Mouse (Mus musculus) liver (tissue): ENCODE results near the gene Ccdc43.
"Not testable (repeated sequence)": the region's sequence is repeated elsewhere in the genome, so short reads cannot be mapped to it uniquely, and the experiment has no call there.

Source experiments
- DNase-seq: peaks from one replicate; pipeline ENCODE4 v3.0.0-alpha.2; 2020; ENCODE audit warnings: mixed read lengths

Gene Ccdc43

DNA sequence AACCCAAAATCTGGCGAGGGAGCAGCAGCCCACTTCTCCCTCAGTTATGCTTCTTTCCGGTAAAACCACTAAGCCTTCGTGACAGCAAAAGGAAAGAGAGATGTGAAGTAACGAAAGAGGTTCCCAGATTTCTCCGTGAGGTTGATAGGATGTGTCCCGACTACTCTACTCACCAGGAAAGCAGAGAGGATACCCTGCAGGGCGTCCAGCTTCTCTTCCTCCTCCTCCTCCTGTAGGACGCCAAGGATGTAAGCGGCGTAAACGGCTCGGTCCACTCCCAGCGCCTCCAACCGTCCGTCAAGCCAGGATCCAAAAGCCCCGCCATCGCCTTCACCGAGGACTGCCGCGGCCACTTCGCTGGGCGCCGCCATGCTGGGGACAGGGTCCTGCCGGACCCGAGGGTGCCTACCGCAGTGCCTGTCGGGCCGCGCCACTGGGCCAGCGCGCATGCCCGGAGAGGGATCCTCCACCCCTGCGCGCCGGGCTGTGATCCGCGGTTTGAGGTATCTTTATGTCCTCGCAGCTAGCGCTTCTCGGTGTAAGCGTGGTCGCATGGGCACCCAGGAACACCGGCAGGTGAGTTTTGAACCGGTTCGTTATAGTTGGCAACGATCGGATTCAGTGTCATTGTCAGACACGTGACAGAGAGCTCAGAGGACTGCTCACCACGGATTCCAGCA is at the start of gene Ccdc43:
TSS of gene Ccdc43 (minus strand) at position 445 of the 680 bp plus-strand sequence.
- peak; percentile 89 for DNase-seq

DNA sequence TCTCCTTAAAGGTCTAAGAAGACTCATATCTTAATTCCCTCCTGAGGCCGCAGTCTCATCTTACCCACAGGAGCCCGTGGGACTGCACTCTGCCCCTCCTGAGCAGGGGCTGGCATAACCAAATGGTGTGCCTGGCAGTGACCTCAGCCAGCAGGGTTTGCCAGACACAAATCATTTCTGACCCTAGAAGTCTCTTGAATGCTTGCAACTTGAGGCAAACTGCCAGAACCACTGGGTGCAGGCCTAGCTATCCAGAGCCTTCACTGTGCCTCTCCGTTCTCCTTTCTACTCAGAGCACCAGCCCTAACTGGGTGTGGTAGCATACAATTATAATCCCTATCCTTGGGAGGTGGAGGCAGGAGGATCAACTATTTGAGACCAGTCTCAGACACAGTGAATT is 47.2 kb upstream of the Ccdc43 start:
- no peak for DNase-seq

DNA sequence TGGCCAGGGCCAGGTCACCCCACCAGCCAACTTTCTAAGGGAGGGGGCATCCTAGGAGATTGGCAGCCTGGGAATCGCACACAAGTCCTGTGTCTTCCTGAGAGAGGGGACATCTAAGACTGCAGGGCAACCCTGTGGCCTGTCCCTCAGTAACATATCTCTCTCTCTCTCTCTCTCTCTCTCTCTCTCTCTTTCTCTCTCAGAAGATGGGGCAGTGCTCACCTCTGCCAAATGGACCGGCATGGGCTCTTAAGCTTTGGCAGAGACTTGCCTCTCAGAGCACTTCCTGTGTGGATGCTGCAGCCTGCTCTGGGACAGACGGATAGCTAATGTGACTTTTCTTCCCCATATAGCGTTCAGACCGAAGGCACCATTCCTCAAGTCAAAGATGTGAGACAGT is 45.3 kb upstream of the Ccdc43 start:
- no peak for DNase-seq

DNA sequence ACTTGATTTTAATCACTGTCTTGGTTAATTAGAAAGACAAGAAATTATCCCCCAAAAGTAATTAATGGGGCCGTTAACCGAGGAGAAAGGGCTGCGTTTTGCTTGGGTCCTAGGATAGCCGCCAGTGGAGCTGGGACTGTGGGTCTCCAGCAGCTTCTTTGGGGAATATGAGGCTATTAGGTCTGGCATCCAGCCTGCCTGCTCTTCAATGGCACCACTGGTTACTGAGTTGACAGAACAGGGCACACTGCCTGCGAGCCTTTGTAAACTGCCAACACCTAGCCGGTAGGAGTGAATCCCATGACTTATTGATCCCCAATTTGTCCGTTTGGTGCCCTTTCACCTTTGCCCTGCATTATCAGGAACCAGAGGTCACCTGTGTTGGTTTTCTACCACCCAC is 44.5 kb upstream of the Ccdc43 start:
- no peak for DNase-seq

DNA sequence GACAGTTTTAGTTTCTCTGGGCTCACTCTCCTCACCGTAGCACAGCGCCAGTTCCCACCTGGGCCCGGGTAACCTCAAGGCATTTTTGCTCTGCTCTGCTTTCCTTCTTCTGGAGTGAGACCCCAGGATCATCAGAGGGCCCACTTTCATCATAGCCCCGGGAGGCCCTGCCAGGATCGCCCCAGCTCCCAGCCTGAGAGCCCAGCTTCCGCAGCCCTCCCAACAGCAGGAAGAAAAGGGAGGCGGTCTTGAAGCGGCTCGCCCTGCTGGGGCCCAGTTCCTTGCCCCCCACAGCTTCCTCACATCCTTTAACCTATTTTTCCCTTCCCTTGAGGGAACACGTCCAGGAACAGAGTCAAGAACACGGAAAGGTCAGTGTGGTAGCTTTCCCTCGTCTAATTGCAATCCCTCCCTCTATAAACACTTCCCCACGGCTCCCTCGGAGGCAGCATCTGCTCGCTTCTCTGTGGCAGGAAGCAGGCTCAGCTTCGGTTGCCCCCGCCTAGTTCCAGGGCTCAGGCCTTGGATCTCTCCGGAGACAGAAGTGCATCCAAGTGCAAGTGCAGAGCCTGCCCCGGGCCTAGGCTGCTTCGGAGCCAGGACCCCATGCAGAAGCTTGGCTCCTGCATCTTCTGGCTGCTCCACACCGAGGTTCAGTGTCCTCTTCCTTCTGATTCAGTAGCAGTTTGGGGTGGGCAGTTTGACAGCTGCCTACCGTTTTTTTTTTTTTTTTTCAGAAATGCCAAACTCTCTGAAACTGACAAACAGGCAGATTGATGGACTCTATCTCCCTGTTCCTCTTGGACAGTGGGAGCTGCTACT is 43.8 kb upstream of the Ccdc43 start:
- DNase-seq, result peak; percentile 18

DNA sequence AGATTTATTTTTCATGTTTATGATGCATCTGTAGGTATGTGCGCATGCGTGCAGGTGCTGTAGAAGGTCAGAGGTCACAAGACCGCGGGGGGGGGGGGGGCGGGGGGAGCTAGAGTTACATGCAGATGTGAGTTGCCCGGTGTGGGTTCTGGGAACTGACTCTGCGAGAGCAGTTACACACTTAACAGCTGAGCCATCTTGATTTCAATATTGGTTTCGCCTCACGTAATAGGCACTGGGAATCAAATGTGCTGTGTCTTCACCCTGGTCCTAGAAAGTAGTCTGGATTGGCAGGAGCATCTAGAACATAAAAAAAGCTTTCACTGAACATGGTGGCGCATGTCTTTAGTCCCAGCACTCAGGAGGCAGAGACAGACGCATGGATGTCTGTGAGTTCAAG is 43.1 kb upstream of the Ccdc43 start:
- no peak for DNase-seq

DNA sequence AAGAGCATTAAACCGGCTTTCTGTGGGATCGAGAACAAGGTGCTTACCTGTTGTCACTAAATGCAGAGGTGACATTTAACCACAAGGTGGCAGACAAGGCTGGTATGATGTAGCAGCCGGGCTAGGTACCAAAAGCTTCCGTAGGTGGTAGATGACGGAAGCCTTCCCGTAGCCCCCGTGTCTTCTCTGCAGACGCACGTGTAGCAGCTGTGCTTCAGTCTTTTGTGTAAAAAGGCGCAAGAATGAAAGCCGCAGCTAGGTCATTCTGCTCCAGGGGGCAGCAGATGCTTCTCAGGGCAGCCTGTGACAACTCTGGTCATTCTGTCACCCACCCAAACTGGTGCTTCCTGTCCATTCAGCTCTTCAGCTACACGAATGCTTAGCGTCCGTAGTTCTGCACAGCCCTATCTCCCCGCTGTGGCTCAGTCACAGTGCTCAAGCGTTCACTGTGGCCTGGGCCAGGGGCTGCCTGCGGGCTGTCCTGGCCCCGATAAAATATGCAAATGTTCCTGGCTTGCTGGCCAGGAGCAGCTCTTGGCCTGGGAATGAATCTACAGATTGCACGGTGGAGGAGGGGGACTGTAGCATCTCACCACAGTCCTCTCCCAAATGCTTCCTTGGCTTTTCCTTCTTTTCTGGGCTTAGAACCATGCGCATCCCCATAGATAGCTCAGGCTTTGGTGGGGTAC is 41.8 kb upstream of the Ccdc43 start:
- DNase-seq, result peak; percentile 41

DNA sequence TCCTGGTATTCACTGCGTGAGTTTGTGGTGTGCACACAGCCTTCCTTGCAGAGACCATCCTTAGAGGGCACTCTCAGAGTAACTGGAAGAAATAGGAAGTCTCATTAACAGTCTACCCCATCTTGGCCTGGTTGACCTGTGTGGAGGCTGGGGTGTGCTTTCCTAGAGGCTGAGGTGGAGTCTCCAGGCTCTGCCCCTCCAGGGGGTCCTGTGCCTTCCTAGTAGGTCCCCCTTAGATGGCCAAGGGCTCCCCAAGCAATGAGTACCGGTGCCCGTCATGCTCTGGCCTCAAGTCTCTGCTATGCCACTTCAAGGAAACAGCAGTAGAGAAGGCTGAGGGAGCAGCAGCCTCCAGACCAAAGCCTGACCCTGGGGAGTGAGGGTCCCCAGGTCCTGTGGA is 40.5 kb upstream of the Ccdc43 start:
- DNase-seq, result no peak

DNA sequence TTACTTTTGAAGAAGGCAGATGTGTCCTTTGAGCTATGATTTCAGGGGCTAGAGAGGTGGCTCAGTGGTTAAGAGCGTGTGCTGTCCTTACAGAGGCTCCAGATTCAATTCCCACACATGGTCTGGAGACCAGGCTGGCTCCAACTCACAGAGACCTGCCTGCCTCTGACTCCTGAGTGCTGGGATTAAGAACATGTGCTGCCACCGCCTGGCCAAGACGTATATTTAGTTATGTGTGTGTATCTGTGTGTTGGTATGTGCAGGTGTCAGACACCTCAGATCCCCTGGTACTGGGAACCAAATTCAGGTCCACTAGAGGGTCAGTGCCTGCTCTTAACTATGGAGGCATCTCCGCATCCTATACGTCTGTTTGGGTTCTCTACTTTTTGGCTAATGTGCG is 37.4 kb upstream of the Ccdc43 start:
- DNase-seq, result no peak

DNA sequence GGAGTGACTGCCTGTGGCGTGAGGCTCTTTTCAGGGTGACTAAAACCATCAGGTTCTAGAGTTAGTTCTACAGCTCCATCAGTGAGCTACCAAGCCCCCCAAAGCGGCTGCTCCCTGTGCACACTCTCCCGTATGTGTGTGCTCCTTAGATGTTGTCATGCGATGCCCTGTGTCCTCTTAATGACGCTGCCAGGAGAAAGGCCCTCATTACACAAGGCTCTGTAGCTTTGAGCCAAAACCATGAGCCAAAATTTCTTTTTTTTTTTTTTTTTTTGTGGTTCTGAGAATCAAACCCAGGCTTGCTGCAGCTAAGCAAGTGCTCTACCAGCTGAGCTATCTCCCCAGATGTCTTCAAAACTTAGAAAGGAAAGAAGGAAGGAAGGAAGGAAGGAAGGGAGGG is 35.6 kb upstream of the Ccdc43 start:
- DNase-seq, result no peak

DNA sequence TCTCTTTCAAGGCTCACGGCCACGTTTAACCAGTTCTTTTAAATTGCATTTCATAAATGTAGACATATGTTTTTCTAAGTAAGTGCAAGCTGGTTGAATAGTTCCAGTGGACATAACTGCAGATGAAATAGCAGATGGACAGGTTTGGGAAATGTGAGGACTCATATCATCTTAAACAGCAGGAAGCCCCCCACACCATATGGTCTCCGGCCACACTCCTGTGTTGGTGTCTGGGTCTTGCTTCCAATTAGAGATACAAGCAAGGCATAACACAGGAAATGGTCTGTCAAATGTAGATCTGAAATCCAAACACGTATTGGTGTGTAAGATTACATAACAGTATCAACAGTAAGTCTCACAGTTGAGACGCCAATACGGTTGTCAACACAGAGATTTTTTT is 33.8 kb upstream of the Ccdc43 start:
- DNase-seq, result no peak

DNA sequence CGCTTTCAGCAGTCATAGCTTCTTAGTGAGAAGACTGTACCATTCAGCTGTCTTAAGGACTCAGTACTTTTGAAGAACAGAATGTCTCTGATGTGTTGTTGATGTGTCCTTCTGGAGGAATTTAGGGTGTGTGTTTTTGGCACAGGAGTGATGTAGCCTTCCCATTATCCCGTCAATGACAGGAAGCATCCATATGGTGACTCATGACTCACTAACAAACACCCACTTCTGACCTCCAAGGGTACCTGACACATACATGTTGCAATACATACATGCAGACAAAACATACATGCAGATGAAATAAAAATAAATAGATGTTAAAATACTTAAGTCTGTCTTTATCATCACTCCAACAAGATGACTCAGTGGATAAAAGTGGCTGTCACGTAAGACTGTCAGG is 32.3 kb upstream of the Ccdc43 start:
- no peak for DNase-seq

DNA sequence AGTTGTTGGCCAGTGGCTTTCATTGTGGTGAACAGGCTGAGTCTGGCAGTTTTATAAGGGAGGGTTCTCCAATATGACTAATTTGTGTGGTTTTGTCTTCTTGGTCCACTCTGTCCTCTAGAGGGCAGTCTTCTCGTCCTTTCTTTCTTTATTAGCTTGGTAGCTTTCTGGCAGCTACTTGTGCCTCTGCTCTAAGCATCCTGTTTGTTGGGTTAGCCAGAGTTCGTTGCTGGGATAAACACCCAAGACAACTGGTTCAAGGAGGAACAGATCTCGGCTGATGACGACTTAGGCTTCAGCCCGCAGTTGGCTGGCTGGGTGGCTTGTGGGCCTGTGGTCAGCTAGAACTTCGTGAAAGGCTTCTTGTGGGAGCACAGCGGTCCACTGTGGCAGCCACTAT is 31.0 kb upstream of the Ccdc43 start:
- no peak for DNase-seq

DNA sequence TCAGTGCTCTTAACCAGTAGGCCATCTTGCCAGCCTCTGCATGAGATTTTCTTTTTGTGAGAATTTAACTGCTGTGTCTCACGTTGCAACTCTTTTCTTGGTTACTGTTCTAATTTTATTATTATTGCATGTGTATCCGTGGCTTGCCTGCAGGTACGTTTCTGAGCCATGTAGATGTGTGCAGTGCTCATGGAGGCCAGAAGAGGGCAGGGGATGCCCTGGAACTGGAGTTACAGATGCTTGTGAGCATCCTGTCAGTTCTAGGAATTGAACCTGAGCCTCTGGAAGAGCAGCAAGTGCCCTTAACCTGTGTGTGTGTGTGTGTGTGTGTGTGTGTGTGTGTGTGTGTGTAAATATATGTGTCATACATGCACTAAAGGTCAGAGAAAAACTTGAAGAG is 28.0 kb upstream of the Ccdc43 start:
- no peak for DNase-seq

DNA sequence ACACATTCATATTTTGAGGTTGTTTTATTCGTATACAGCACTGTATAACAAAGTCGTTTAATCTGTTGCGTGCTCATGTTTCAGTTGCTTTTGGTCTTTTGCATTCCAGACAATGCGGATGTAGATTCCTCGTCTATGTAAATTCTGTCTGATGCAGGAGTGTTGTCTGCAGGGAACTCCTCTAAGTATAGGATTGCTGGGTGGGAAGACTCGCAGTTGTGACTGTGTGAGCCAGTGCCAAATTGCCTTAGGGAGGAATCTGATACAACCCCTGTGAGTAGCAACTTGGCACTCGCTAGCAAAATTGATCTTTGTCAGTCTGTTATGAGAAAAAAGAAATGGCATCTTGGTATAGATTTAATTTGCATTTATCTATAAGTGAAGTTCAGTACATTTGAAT is 18.6 kb upstream of the Ccdc43 start:
- no peak for DNase-seq

DNA sequence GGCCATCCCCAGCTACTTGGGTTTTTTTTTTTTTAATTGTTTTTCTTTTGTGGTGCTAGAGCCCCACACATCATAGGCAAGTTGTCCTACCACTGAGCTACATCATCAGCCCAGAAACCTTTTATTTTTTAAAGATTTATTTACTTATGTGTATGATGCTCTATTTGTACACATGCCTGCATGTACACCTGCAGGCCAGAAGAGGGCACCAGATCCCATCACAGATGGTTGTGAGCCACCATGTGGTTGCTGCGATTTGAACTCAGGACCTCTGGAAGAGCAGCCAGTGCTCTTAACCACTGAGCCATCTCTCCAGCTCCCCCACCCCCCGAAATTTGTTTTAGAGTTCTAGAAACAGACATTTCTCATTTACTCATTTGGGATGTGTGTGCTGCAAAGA is 17.0 kb upstream of the Ccdc43 start:
- DNase-seq, result not testable (repeated sequence)

DNA sequence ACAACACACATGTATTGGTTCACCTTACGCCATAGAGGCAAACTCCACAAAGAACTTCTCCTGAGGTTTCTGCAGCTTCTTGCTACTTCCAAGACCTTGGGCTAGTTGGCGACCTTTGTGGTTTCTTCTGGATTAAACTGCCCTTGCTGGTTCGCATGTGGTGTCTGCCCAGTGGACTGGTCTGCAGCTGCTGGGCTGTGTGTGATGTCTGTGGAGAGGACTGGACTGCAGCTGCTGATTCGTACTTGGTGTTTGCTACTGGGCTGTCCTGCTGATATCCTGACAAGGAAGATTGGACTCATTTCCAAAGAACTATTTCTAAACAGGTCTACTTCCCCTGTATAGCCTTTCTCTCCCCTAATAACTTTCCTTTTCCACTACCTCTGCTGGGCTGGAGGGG is 14.8 kb upstream of the Ccdc43 start:
- DNase-seq, result no peak

DNA sequence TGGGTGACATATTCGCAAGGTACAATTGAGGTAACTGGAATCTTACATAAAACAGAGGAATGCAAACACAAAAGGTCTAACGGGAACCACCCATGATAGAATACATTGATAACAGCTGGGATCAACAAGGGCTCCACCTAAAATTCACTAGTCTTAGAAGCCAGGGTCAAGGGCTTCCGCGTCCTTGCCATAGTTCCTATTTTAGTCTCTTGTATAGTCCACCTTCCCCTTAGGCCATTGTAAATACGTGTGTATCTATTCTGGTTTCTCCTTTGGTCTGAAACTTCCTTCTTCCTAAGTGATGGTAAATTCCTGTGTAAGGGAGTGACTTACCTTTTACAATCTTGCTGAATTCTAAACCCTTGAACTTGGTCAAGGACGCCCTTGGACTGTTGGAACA is 4.6 kb upstream of the Ccdc43 start:
- DNase-seq, result not testable (repeated sequence)

DNA sequence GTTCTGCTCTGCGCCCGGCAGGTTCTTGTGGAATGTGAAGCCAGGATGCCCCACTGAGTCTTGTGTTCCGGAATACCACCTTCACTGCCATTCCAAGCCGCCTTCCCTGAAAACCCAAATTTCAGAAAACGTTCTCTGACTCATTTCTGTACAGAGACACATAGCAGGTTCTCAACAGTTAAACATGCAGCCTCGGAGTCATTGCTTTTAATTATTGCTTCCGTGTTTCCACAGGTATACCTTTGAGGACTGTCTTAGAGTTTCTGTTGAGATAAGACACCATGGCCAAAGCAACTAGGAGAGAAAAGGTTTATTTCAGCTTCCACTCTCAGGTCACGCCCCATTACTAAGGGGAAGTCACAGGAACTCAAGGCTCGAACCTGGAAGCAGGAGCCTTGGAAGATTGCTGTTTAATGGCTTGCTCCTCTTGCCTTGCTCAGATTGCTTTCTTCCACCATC is 465 bp upstream of the Ccdc43 start:
- no peak for DNase-seq

DNA sequence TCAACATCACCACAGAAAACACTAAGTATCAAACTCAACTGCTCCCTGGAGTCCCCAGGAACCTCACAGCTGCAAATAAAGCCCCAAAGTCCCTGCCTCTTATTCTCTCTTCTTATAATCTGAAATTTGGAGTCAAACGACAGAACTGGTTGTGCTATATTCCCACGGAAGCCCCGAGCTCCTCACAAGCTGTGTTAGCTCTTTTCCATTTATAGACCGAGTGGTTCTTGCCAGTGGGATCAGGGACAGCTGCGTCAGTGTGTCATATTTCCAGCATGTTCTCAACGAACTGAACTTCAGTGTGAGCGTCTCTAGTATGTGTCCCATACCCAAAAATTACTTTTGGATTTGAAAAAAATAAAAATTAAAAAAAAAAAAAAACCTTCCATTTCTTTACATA is 2.3 kb downstream of the Ccdc43 start:
- DNase-seq, result no peak

DNA sequence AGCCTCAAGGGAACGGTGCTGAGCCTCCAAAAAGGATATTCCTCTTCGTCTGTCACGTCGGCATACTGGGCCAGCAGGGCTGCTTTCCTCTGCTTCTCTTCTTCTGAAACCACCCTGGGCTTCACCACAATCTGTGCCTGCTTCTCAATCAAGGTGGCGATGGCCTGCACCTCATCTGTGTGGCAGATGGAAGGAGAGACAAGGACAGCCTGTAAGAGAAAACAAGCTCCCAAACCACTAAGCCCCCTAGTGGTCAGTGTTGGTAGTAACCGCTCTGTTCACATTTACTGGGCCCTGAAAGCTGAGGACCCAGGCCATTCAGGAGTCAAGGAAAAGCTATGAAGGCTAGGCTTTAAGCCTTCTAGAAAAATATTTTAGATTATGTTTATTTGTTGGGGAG is 7.4 kb downstream of the Ccdc43 start:
- peak; percentile 67 for DNase-seq

DNA sequence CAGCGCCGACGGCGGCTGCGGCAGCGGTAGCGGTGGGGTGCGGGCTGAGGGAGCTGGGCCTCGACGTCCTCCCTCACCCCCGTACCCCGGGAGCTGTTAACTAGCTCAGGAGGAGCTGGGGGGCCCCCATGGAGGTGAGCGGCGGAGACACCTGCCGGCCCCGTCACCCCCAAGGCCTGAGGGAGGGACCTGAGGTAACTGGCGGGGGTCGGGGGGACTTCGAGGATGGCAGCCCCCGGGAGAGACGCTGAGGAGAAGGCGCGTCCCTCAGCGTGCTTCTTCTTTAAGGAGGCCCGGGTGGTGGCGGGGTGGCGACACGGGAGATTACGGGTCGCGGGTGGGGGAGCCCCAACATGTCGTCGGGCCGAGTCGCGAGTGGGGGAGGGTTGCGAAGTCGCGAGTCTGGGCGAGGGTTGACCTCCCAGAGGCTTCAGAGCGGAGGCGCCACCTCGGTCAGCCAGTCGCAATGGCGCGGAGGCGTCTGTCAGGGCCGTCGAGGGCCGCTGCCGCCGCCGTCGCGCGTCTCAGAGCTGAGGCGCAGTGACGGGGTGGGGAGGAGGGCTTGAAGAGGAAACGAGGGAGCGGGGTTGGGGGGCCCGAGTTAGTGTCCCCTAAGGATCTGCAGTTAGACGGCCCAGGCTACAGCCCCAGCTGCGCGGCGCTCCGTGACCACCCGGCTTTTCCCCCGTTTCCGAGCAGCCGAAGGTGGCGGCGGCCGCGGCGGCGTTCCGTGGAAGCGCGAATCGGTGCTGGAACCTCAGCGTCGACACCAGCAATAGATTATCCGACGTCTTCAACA is 31.7 kb downstream of the Ccdc43 start:
- no peak for DNase-seq

DNA sequence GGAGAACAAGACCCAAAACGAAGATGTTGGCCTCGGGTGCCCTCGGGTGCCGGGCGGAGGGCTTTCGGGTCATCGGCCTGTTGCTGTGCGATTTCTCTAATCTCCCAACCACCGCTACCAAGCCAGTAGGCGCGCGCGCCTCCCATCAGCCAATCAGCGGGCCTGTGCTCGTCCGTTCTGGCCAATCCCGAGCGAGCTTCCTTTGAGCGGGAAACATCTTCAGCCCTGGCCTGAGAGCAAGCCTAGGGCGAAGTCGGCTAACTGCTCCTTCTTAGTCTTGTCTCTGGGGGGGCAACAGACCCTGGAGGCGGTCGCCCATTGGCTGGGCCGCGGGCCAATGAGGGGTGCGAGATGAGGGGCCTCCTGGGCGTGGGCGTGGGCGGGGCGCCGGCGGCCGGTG is 32.4 kb downstream of the Ccdc43 start:
- no peak for DNase-seq
